Mouse (Mus musculus) bone marrow macrophage, adult 2 months (primary cell): Measurements from ENCODE around the gene Zscan2.
"Not testable (repeated sequence)": the region's sequence is repeated elsewhere in the genome, so short reads cannot be mapped to it uniquely, and the experiment has no call there.

Experiments
- CTCF ChIP-seq: IDR thresholded peaks from 2 replicates; pipeline ENCODE4 v1.5.1; 2012; ENCODE audit warnings: low read depth, mild to moderate bottlenecking, low read length, moderate library complexity
- POLR2A ChIP-seq: IDR thresholded peaks from 2 replicates; pipeline ENCODE4 v1.6.1; 2012; ENCODE audit warnings: mild to moderate bottlenecking, low read depth, low read length, borderline replicate concordance

DNA sequence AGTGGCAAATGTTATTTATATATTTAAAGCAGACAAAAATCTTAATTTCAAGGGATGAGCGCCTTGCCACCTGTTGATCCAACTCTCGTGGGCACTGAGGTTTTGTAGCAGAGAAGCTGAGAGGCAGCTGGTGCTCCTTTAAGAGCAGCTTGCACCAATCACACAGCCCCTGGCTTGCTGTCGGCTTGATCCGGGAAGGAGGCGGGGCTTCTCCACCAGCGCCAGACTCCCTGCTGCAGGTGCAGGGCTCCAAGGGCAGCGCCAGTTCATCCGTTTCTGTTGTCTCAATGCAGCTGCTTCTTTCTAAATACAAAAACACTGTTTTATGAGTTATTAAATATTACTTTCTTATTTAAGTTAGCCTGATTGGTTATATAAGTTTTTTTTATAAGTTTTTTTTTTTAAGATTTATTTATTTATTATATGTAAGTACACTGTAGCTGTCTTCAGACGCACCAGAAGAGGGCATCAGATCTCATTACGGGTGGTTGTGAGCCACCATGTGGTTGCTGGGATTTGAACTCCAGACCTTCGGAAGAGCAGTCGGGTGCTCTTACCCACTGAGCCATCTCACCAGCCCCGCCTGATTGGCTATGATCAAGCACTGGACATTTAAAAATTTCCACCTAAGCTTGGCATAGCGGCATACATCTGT is 27.6 kb upstream of the Zscan2 start:
- TF ChIP-seq CTCF, POLR2A: not testable (repeated sequence)
